Mouse (Mus musculus): ENCODE results near the gene Dcbld1.

GRCm38 (mm10) chr10:52258180-52258948 is 24.9 kb downstream of the Dcbld1 start:
- TF ChIP-seq CTCF (conservative IDR thresholded peaks at IDR 0.05; ENCODE audit: low read length): no peak
- TF ChIP-seq NANOG (IDR thresholded peaks at IDR 0.05; ENCODE audit: borderline replicate concordance, low read length): no peak
